Mouse (Mus musculus) embryo, embryonic 11 days (tissue): ENCODE measurements at regions not wholly inside any gene's neighbourhood (a gene's known extent, or its start where the extent isn't known, plus 50 kb on each side); places are given as distances from the start of the nearest gene placed in this dataset.

Experiments used
- DNase-seq: peaks from one replicate; pipeline ENCODE4 v3.0.0-alpha.2; 2015

- no peak for DNase-seq
Observed at GRCm38 (mm10) chr1:155472112-155472955, 55.1 kb upstream of the Xpr1 start.

- no peak for DNase-seq
Observed at GRCm38 (mm10) chr1:155472956-155473646, 55.9 kb upstream of the Xpr1 start.

GRCm38 (mm10) chr1:155474973-155475372 is 57.8 kb upstream of the Xpr1 start:
- DNase-seq: no peak

GRCm38 (mm10) chr1:155476237-155476636 is 59.0 kb upstream of the Xpr1 start:
- DNase-seq: no peak

- DNase-seq: no peak
Observed at GRCm38 (mm10) chr1:155482148-155482547, 64.9 kb upstream of the Xpr1 start.

GRCm38 (mm10) chr1:155482760-155483159 is 65.5 kb upstream of the Xpr1 start:
- DNase-seq: peak; percentile 28

GRCm38 (mm10) chr1:155483693-155484092 is 66.5 kb upstream of the Xpr1 start:
- DNase-seq: no peak

GRCm38 (mm10) chr1:155487796-155488195 is 70.1 kb upstream of the Acbd6 start:
- no peak for DNase-seq

- DNase-seq: no peak
Observed at GRCm38 (mm10) chr1:155488966-155489661, 68.8 kb upstream of the Acbd6 start.

- DNase-seq: no peak
Observed at GRCm38 (mm10) chr1:155490131-155490530, 67.8 kb upstream of the Acbd6 start.

GRCm38 (mm10) chr1:155491205-155492026 is 66.5 kb upstream of the Acbd6 start:
- peak; percentile 46 for DNase-seq

- no peak for DNase-seq
Observed at GRCm38 (mm10) chr1:155493333-155493732, 64.6 kb upstream of the Acbd6 start.

GRCm38 (mm10) chr1:155493799-155494198 is 64.1 kb upstream of the Acbd6 start:
- no peak for DNase-seq

GRCm38 (mm10) chr1:155494347-155494746 is 63.6 kb upstream of the Acbd6 start:
- DNase-seq: no peak

- DNase-seq: no peak
Observed at GRCm38 (mm10) chr1:155499735-155500134, 58.2 kb upstream of the Acbd6 start.

GRCm38 (mm10) chr1:155502867-155503266 is 55.1 kb upstream of the Acbd6 start:
- DNase-seq: no peak

- DNase-seq: no peak
Observed at GRCm38 (mm10) chr1:155504581-155505328, 53.2 kb upstream of the Acbd6 start.

GRCm38 (mm10) chr1:155505361-155506077 is 52.4 kb upstream of the Acbd6 start:
- no peak for DNase-seq
